Mouse (Mus musculus) CD8-positive naive resting alpha-beta T cell, adult 2 months (primary cell): ENCODE measurements around the gene Fndc3b.

Source experiments
- DNase-seq, 2 experiments: peaks; one replicate each; pipeline ENCODE4 v3.0.0; 2022; ENCODE audit warnings: low read depth in 2 of 2, low spot score in 2 of 2

Fndc3b gene

DNA sequence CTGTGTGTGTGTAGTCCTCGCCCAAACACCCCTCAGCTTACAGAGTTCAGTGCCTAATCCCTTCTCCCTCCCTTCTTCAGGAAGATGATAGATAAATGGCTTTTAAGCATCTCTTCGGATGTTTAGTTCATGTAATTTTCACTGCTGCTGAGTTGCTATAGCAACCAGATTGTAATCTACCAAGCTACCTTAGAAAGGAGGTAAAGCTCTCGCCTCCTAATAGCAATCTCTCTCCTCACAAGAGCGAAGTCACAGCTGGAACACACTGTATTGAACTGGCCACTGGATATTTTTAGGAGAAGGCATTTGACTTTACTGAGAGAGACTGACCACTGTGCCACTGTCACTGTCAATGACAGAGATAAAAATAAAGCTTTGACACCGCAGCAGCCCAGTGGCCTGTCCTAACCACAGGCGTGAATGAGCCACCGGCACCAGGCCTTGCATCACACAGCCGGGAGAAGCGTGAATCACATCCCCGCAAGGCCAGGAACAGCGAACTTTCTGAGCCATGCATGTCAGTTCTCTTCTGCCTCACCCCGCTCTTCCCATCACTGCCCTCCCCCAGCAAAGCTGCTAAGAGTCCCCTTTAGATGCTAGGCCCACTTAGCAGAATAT, 86.0 kb downstream of the Fndc3b start:
- no peak for DNase-seq

DNA sequence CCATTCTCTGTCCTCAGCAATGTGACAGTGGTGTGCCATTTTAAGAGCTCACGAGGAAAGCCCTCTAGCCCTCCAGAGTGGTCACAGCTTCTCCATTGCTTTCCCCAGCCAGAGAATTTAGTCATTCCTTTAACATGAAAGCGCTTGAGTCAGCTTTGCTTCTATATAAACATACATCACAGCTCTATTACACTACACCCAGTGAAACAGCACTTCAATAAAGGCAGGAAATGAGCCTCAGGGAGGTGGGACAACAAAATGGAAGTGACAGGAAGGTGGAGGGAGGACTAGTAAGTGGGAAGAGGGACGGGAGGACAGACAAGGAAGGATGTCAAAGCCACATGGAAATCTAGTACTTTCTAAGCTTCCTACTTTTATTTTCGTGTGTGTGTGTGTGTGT, 88.7 kb downstream of the Fndc3b start:
- no peak for DNase-seq

DNA sequence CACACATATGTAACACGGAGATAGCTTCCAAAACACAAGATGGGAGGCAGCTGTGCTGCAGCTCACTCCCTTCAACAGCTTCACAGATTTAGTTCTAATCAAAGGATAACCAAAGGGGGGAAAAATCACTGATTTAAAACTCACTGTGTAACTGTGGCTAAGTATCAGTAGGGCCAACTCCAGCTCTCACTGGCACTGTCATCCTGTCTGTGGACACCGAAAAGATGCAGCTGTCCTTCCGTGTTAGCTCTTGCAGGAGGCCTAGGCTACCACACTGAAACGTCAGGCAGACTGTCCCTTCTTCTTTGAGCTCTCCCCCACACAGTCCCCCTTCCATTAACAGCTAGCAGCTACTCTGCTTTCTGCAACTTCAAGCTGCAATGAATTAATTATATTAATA, 89.9 kb downstream of the Fndc3b start:
- no peak for DNase-seq

DNA sequence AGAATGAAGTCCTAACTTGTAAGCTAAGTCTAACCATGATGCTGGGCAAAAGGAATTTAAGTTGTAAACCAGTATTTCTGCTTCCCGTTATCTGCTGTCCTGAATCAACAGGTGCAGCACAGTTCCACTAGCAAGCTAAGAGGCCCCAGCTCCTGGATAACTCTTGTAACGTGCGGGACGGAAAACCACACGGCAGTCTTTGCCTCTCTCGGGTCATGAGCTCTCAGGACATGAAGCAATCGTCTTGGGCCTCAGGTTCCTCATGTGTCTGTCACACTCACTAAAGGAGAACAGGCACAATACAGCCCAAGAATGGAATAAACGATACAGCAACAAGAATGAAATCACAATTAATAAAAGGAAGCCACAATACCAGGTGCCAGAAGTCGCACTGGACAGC, 93.4 kb downstream of the Fndc3b start:
- DNase-seq = no peak

DNA sequence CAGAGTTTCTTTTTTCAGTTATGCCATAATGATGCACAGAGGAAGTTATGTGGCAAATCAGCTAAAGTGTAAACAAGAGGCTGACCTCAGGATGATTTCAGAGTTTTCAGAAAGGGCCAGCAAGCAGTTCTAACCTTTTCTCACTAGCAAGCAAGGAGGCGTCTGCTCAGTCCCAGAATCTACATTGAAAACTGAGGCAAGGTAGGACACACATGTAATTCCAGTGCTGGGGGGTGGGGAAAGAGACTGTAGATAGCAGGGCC, 93.9 kb downstream of the Fndc3b start:
- no peak for DNase-seq

DNA sequence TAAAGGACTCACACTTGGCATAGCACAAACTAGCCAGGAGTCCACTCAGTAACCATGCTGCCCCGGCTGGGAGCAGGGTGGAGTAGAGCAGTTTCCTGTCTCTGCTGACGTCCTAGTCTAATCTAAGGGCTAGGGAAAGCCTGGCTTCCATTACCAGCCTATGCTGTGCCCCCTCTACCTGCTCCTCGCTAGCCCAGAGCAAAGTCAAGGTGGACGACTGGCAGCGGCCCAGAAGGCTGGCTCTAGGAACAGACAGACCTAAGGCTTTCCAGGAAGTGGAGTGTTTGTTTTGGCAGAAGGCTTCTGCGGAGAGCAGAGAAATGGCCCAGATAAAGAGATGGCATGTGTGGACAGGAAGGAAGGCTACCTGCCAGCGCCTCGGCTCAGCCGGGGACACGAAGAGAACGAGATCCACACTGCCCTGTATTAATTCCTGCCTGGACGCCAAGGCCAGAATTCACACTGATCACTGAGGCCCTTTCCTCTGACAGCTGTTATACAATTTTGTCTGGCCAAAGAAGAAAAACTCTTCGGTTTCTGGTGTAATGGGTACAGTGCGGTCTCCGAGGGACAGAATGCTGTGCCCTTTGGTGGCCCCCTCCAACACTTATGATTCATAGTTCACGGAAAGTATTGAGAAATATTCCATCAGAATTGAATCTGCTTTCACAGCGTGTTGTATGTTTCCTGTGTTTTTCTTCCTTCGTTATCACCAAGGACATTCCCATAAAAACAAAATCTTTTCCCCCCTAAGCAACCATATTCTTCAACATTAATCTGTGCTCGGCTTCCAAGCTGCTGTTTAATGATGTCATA, 94.5 kb downstream of the Fndc3b start:
- no peak for DNase-seq

DNA sequence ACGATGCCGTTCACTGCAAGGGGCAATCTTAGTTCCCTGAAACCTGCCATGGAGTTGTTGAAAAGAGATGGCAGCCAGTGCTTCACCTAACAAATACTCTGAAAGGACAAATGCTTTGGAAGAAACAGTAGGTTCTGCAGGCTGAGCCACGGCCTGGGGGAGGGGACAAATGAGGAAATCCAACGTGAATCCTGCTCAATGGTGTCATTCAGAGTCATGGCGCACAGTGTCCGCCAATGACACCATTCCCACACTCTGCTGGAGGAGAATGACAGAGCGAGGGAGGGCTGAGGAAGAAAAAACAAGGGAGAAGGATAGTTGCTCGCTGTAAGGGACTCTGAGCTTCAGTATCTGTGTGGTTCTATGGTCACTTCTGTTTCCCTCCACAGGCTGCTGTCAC, 95.6 kb downstream of the Fndc3b start:
- DNase-seq = no peak

DNA sequence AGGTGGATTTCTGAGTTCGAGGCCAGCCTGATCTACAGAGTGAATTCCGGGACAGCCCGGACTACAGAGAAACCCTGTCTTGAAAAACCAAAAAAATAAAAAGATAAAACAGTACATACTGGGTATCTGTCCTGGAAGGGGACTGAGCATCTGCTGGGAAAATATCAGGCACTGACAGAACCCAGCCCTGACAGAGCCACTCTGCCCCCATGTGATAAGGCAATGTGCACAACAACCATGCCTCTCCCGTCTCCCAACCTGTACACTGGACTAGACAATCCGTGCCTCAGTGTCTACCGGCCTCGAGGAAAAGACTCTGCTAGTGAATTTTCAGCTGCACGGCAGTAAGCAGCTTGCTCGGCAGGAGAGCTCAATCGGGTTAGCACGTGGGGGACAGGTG, 97.3 kb downstream of the Fndc3b start:
- DNase-seq = no peak

DNA sequence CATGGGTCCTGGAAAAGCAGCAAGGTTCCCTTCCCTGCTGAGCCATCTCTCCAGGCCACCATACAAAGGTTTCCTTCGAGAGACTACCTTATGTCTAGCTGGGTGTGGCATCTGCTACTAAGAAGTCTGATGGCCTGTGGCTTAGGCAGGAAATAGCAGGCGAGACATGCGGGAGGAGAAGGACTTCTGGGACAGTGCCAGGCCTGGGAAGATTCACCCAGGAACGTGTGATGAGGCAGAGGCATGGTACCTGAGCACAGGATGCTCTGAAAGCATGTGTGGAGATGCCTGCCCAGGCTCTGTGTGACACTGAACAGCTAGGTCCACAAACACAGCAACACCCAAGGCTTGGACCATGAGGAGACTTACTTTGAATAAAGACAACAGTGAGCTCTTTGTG, 98.1 kb downstream of the Fndc3b start:
- no peak for DNase-seq

DNA sequence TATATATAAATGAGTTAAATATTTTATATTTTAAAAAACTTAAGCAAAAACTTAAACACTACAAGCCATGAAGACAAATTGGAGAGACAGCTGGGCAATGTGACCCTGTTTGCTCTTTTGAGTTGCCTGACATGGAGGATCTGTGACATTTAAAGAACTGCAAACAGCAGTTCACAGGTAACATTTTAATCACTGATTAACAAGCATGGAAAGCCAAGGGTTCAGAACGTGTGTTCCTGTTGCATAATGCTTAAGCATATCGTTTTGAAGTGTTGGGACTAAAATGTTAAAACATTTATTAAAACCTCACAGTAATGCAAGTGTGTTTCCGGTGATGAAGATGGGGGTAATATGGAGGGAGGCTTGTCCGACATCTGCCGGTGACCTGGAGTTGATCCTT, 99.1 kb downstream of the Fndc3b start:
- DNase-seq = no peak

DNA sequence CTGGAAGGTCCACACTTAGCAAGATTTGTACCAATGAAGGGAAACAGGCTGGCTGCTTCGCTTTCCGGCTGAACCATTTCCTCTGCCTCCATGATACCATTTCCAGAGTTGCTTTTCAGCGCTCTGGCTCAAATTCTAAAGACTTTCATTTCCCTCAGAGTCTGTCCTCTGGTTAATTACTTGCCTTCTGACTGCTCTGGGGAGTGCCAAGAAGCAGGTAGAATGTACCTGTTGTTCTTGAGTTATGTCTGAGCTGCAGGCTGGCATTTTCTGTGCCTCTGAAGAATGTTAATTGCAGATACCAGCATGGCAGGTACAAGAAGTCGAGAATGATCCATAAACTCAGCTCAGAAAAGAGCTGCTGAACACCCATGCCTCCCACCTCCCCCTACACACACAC, 100.6 kb downstream of the Fndc3b start:
- no peak for DNase-seq

DNA sequence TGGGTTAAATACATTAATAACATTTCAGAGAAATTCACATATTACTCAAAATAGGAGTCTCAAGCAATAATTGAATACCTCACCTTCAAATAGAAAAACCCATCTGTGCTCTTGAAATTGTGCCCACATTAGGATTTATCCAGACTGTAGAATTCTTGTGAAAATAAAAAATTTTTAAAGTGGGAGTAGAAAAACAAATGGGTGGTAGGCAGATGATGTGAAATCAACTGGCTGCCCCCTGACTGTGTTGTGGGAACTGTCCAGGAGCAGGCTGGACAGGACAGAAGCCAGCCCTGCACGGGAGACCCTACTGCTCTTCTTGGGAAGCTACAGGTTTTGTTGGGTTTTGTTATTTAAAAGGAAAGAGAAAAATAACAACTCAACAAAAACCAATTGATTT, 101.0 kb downstream of the Fndc3b start:
- no peak for DNase-seq

DNA sequence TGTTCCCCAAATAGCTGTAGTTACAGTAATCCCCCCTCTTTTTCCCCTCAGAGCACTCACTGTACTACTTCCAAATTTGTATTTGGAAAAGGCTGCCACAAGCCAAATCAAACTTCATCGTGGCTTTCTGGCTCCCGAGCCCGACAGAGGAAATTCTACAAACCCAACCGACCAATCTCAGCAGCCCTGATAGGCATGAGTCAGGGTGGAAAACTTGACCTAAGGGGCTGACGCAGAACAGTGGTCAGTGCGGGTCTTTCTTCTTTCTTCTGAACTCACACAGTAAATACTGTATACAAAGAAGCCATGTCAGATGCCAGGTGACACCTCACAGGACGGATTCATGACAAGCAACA, 103.3 kb downstream of the Fndc3b start:
- no peak for DNase-seq

DNA sequence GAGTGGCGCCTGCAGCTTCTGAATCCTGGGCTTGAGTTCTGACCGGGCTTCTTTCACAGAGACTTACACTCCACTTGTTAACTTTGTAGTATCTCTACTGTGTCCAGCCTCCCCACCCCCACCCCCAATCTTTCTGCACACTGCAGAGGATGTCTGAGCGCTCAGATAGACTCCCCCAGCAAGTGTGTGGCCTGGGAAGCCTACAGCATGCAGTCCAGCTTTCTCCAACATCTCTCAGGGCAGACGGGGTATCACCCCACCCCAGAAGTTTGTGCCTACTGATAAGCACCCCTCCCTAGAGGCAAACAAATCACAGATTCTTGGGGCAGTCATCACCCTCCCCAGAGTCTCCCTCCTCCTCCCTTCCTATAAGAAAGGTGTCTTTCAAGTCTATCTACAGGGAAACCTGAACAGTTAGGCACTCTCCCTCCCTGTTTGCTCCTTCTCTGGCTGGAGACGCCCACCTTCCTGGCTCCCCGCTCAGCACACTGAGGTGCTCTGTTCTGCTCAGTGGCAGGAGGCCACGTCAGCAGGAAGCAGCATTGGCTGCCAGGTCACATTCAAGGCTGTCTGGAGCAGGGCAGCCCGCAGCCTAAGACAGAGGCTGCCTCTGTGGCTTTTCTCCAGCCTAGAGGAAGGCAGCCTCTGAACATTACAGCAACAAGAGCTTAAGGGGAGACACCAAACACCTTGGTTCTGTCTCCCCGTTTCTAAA, 103.9 kb downstream of the Fndc3b start:
- no peak for DNase-seq

DNA sequence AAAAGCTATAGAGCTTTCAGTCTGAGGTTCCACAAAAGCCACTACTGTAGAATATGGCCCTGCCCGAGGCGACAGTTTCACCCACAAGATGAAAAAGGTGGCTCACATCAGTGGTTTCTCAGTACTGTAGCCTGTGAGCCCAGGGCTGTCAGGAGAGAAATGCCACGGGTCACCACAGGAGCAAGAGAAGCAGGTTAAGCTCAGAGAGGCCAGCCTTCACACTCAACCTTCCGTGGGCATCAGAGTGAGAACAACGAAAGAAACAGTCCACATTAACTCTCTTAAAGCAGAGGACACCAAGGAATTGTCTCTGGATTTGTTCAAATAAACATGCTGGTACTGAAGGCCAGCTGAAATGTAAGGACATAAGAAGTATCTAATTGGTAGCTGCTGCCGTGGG, 104.5 kb downstream of the Fndc3b start:
- DNase-seq = no peak

DNA sequence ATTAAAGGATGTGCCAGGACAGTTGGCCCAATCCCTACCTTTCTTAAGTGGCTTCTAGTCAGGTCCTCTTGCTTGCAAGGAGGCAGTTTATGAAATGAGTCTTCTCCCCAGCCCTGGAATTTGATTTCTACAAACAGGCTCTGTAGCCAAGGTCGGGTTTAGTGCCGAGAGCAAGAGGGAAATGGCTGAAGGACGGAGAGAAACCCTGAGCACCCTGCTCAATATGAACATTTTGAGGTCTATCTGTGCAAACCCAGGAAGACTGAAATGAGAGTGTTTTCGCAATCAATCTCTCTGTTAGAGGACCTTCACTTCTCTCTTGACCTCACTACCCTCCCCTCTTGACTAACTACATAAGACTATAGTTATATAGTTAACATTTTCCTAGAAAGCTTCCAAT, 105.5 kb downstream of the Fndc3b start:
- no peak for DNase-seq

DNA sequence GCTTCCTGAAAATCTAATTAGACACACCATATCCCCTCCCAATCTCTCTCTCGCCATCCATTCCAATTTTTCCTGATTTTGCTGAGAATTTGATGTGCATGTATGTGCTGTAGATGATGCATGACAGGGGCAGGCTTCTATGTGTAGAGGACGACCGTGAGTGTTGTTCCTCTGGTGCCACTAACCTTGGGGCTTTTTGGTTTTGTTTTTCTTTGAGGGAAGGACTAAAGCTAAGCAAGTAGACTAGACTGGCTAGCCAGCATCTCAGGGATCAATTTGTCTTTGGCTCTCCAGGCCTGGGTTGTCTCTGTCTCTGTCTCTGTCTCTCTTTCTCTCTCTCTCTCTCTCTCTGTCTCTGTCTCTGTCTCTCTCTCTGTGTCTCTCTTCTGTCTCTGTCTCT, 106.0 kb downstream of the Fndc3b start:
- DNase-seq = no peak

DNA sequence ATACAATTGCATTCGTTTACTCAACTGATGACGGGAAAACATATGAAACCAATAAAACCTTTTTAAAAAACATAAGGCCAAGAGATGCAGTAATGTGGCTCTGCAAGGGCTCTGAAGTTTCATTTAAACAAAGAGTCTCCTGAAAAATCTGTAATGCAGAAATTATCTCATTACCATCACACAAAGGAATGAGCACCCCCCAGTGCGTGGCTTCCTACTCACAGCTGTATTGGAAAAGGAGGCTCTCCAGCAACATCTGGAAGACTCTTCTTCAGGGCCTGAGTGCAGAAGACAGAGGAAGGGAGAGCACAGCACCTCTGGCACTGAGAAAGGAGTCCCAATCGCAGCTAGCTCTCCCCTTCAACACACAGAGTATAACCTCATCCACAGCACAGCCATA, 106.5 kb downstream of the Fndc3b start:
- no peak for DNase-seq

DNA sequence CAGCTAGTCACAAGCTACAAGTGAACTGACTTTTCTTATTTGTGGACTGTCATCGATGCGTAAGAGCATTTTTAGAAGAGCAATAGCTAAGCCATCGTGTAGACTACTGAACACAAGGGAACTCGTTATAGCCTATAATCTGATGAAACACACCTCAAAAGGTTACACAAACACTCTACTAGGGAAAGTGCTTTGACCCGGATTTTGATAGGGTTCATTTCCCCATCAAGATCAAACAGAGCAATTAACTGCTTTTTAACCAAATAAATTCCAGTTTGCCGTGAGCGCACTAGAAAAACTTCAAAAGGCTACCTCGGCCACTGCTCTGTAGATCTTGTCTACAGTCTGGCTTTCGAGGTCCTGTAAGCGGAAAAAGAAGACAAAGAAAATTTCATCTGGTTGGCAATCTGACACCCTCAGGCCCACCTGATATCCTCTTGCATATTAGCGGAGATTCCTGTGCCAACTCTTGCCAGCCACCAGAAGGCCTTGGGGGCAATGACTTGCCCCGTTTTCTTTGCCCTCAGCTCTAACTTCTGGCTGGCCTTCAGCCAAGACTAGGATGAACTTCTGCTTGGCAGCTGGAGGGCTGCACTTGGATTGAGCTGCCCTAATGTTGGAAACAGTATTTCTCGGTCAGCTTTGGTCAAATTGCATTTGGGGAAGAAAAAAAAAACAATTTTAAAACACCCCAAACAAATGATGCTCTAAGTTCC, 107.0 kb downstream of the Fndc3b start:
- DNase-seq = no peak

DNA sequence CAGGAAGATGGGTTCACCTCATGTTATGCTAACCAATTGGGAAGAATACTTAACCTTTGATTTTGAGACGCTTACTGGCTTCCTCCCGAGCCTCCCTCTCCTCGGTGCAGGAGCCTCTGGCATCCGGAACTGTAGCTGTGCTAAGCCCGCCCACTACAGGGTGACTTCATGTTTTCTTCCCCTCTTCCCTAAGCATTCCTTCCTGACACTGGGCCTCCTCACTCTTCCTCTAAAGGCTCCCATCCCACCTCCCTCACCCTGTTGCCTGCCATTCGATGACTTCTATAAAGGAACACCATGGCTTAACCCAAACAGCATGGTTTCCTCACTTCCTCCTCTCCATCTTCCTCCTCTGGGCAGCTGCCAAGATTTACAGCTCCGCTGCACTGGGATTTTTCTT, 110.5 kb downstream of the Fndc3b start:
- DNase-seq = no peak

DNA sequence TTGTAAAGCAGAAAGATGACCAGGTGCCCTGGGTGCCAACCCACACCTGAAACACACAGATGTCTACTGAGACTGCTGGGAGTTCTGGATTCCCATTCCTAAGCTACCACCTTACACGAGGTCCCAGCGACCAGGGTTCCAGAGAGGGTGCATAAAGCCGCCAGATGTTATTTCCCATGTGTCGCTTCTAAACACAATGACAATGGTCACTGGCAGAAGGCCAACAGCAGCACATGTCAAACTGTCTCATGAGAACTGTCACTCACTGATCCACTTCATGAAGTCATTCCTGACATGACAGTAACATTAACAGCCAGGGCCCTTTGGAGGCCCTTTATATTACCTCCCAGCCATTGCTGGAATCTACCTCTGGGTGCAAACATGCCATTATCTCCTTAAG, 110.9 kb downstream of the Fndc3b start:
- DNase-seq = no peak
